Mouse (Mus musculus) liver, adult 2 months (tissue): ENCODE data around the gene Mrps18c.

Experiments used
- CTCF ChIP-seq: fragments of 200-500 bp; IDR thresholded peaks from 2 replicates; pipeline ENCODE4 v1.5.1; 2011; ENCODE audit warnings: low read depth, low read length, control low read depth
- POLR2A ChIP-seq: fragments of 200-500 bp; IDR thresholded peaks from 2 replicates; pipeline ENCODE4 v1.6.1; 2011; ENCODE audit warnings: low read length, control low read depth; ENCODE audit not compliant: insufficient read depth; ENCODE audit errors: extremely low read depth

- TF ChIP-seq POLR2A, result no peak
- TF ChIP-seq CTCF, result no peak
Observed at GRCm38 (mm10) chr5:100833841-100834240, 35.4 kb downstream of the Mrps18c start.
